In the genomic region with DNA sequence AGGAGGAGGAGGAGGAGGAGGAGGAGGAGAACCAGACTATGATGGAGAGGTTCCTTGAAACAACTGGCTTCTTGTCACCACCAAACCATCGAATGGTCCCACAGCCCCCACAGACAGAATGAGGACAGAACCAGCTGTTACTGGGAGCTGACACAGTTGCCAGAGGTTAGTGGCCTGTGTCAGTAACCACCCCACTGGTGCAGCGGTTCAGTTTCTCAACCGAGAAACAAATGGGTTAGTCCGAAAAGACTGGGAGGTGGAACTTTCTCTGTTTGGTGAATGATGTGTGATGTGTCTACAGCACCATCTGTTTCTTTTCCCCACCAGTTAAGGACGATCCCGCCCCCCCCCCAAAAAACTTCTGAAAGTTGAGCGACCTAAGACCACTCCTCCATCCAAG, we compare ENCODE assay signal across 8 mouse cellular contexts. TPM values are rescaled to one million over a fixed set of nuclear protein-coding genes. Genes with fewer than 3 reads are reported as not detected.
DNase-seq lines count a peak whose midpoint lies in the region; ATAC-seq lines count a peak whose summit lies in the region.

No protein-coding gene starts in this region.

- peak overlapping the region; percentile 82 for H3K4me3 ChIP-seq in kidney, embryonic 15.5 days (replicated peaks)
- H3K4me3 ChIP-seq in forebrain, embryonic 13.5 days: no peak overlapping the region
- H3K4me3 ChIP-seq in limb, embryonic 13.5 days: 0 out of 2 replicates have a peak overlapping the region, but pooled peaks have one; percentile 75
- peak overlapping the region; percentile 69 for H3K4me3 ChIP-seq in neural tube, embryonic 13.5 days

- H3K27ac ChIP-seq in kidney, embryonic 15.5 days: no peak overlapping the region
- H3K27ac ChIP-seq in forebrain, embryonic 13.5 days: no peak overlapping the region
- H3K27ac ChIP-seq in limb, embryonic 13.5 days: no peak overlapping the region
- no peak overlapping the region for H3K27ac ChIP-seq in neural tube, embryonic 13.5 days (replicated peaks)

- DNase-seq in kidney, postnatal 10 days: no peak
- DNase-seq in thymus, postnatal 36 days: no peak
- no peak for DNase-seq in urinary bladder, postnatal 36 days (ENCODE audit: low spot score in 2 of 2)
- DNase-seq in frontal cortex, postnatal 10 days (ENCODE audit: low spot score in 2 of 2): no peak

- H3K9ac ChIP-seq in kidney, embryonic 15.5 days: no peak overlapping the region
- no peak overlapping the region for H3K9ac ChIP-seq in forebrain, embryonic 13.5 days
- no peak overlapping the region for H3K9ac ChIP-seq in limb, embryonic 13.5 days
- no peak overlapping the region for H3K9ac ChIP-seq in neural tube, embryonic 13.5 days

- H3K4me1 ChIP-seq in kidney, embryonic 15.5 days: peaks cover 20% of the 10 kb centered on the region
- H3K4me1 ChIP-seq in forebrain, embryonic 13.5 days: peaks cover 11% of the 10 kb centered on the region
- peaks cover 13% of the 10 kb centered on the region for H3K4me1 ChIP-seq in limb, embryonic 13.5 days
- H3K4me1 ChIP-seq in neural tube, embryonic 13.5 days (replicated peaks): peaks cover 13% of the 10 kb centered on the region; the same call in 1 of the 2 replicates

- ATAC-seq in kidney, embryonic 15.5 days (replicated peaks; ENCODE audit: low FRiP score): no peak
- no peak for ATAC-seq in forebrain, embryonic 13.5 days
- no peak for ATAC-seq in limb, embryonic 13.5 days (ENCODE audit: low FRiP score, low read depth)
- ATAC-seq in neural tube, embryonic 13.5 days (ENCODE audit: low read depth): no peak

- no peaks in the 10 kb centered on the region for H3K9me3 ChIP-seq in kidney, embryonic 15.5 days (replicated peaks)
- no peaks in the 10 kb centered on the region for H3K9me3 ChIP-seq in forebrain, embryonic 13.5 days (replicated peaks)
- H3K9me3 ChIP-seq in limb, embryonic 13.5 days: no peaks in the 10 kb centered on the region
- no peaks in the 10 kb centered on the region for H3K9me3 ChIP-seq in neural tube, embryonic 13.5 days

- 8% methylated on average over 7 of the region's 7 CpGs for WGBS in kidney, embryonic 15.5 days
- WGBS in forebrain, embryonic 13.5 days: 31% methylated on average over 7 of the region's 7 CpGs
- 19% methylated on average over 7 of the region's 7 CpGs for WGBS in limb, embryonic 13.5 days
- 25% methylated on average over 7 of the region's 7 CpGs for WGBS in neural tube, embryonic 13.5 days

- peaks cover 21% of the 10 kb centered on the region; the same call in 1 of the 2 replicates for H3K27me3 ChIP-seq in kidney, embryonic 15.5 days
- peaks cover 13% of the 10 kb centered on the region; the same call in 1 of the 2 replicates for H3K27me3 ChIP-seq in forebrain, embryonic 13.5 days
- H3K27me3 ChIP-seq in limb, embryonic 13.5 days: peaks cover 38% of the 10 kb centered on the region
- H3K27me3 ChIP-seq in neural tube, embryonic 13.5 days: peaks cover 46% of the 10 kb centered on the region

- H3K4me2 ChIP-seq in kidney, embryonic 15.5 days: peak overlapping the region; percentile 96
- H3K4me2 ChIP-seq in forebrain, embryonic 13.5 days: peak overlapping the region; percentile 91
- peak overlapping the region; percentile 87 for H3K4me2 ChIP-seq in limb, embryonic 13.5 days (replicated peaks)
- H3K4me2 ChIP-seq in neural tube, embryonic 13.5 days: peak overlapping the region; percentile 65

- H3K36me3 ChIP-seq in kidney, embryonic 15.5 days: no peaks in the 10 kb centered on the region
- no peaks in the 10 kb centered on the region for H3K36me3 ChIP-seq in forebrain, embryonic 13.5 days (ENCODE audit: poor library complexity, severe bottlenecking)
- H3K36me3 ChIP-seq in limb, embryonic 13.5 days: no peaks in the 10 kb centered on the region
- H3K36me3 ChIP-seq in neural tube, embryonic 13.5 days: no peaks in the 10 kb centered on the region

RNA-seq across cellular contexts. Expression of gene Stox1, which starts 1.0 kb away (rescaled TPM):
- 2.0 and 2.4 TPM in 2 replicates for polyA plus RNA-seq in kidney, embryonic 15.5 days (2015; fragmentation: Nextera tagmentation; extraction: Ambion mirVana)
- 2.5 and 3.2 TPM in 2 replicates for polyA plus RNA-seq in forebrain, embryonic 13.5 days (2015; fragmentation: Nextera tagmentation; extraction: Ambion mirVana)
- 1.1 TPM in 2 replicates for polyA plus RNA-seq in limb, embryonic 13.5 days (2015; fragmentation: Nextera tagmentation; extraction: Ambion mirVana)
- 2.2 and 3.3 TPM in 2 replicates for polyA plus RNA-seq in neural tube, embryonic 13.5 days (2015; fragmentation: Nextera tagmentation; extraction: Ambion mirVana)
